Mouse (Mus musculus) Patski (cell line): Measurements from ENCODE around the gene Rasl2-9. TPM values are rescaled to one million over a fixed set of nuclear protein-coding genes. Genes with fewer than 3 reads are reported as not detected.

Experiments
- ATAC-seq: fragments of 100-300 bp; one replicate; pipeline ENCODE4 v1.8.0; 2021
- CTCF ChIA-PET: fragments of 350-600 bp; sonication (Branson Sonifier 250); formaldehyde crosslinking; loops from one replicate; lab custom pipeline; 2022; ENCODE audit warnings: inconsistent platforms; lab: Charles Lee
- POLR2A ChIA-PET: fragments of 350-600 bp; sonication (Branson Sonifier 250); formaldehyde crosslinking; loops from one replicate; lab custom pipeline; 2022; ENCODE audit warnings: antibody characterized with exemption, inconsistent platforms; lab: Charles Lee
- DNase-seq: peaks from one replicate; pipeline ENCODE4 v3.0.0-alpha.2; 2011; ENCODE audit warnings: low read depth, low spot score
- H3K27me3 ChIP-seq: fragments of 371-371 bp; one replicate; pipeline ENCODE4 v1.5.1; 2021
- CTCF ChIP-seq: fragments of 100-300 bp; IDR thresholded peaks from one replicate; pipeline ENCODE4 v1.5.1; 2021
- in situ Hi-C: fragments of 300-500 bp; cut with MboI; formaldehyde crosslinking; loops from 3 replicates; pipeline ENCODE4 v1.11.1; 2018; ENCODE audit warnings: low pct_unique_long_range_greater_than_20kb, mixed read lengths
- polyA plus RNA-seq: library from polyadenylated mRNA; unstranded; gene quantifications from one replicate; pipeline ENCODE4 v1.2.3, GENCODE M21; 2021

The Rasl2-9 gene
- polyA plus RNA-seq, 1 experiment from 2014 or later: 0.05 TPM

GRCm38 (mm10) chr7:5092831-5093510 is 32.8 kb downstream of the Rasl2-9 start:
- no peak for TF ChIP-seq CTCF
- in situ Hi-C loops: loop anchor here (25.0 kb wide), 1 partner anchor 931 kb away; the partner anchor contains the start of genes Cdc42ep5 and Leng9
- POLR2A ChIA-PET: interaction anchor here (0.6 kb wide), 2 partner anchors 10 to 393 kb away, joined by 3 to 5 read pairs; no protein-coding TSS in a partner anchor
- DNase-seq: no peak
- CTCF ChIA-PET: no interaction called here
- no peaks in the 10 kb centered on the region for H3K27me3 ChIP-seq
- ATAC-seq: no peak

DNA sequence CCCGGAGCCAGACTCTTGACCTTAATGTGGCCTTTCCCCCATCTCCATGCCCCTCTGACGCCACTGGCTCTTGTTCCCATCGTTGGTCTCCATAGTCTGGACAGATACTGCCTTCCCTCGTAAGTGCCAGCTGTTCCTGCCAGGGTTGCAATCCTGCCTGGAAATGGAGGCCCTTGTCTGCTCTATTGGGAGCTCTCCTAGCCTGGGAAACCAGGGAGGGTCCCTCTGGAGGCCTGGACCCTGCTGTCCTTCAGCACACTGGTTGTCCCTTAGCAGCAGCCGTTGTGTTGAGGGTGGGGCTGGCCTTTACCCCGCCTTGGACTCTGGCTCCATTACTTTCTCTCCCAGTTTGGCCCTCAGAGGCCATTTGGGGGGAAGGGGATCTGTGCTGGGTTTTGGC is 33.4 kb downstream of the Rasl2-9 start:
- in situ Hi-C loops: loop anchor here (25.0 kb wide), 1 partner anchor 930 kb away; the partner anchor contains the start of genes Cdc42ep5 and Leng9
- CTCF ChIA-PET: no interaction called here
- no peak for ATAC-seq

DNA sequence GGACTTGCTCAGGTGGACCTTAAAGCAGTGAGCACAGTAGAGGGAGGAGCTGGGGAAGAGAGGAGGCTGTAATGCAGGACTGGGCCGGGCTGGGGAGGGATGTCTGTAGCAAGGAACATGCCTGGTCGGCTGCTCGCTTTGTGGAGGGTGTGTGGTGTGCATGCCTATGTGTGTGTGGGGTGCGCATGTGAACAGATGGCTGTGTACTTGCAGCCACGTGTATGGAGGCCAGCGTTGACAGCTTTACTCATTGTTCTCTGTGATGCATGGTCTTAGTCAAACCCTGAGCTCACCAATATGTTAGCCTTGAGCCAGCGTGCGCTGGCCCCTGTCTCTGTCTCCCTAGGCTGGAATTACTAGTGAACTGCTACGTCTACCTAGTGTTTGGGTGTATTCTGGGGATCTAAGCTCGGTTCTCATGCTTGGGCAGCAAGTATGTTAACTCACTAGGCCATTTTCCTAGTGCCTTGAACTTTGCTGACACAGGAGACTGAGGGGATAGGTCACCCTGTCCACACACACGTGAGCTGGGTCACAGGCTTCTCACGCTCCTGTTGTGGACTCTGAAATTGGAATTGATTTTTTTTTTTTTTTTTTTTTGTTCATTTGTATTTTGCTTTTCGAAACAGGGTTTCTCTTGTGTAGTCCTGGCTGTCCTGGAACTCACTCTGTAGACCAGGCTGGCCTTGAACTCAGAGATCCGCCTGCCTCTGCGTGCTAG is 34.6 kb downstream of the Rasl2-9 start:
- in situ Hi-C loops: loop anchor here (25.0 kb wide), 1 partner anchor 929 kb away; the partner anchor contains the start of genes Cdc42ep5 and Leng9
- ChIA-PET POLR2A (no interaction called here), CTCF (interaction anchor here (0.8 to 1.0 kb wide), 2 partner anchors 8 to 9 kb away, joined by 3 read pairs; no protein-coding TSS in a partner anchor)
- H3K27me3 ChIP-seq: no peaks in the 10 kb centered on the region
- DNase-seq (no peak), ATAC-seq (no peak)
- no peak for TF ChIP-seq CTCF

More for the DNA sequence above, 33.4 kb downstream of the Rasl2-9 start:
- POLR2A ChIA-PET: interaction anchor here (0.6 kb wide), 1 partner anchor 392 kb away, joined by 5 read pairs; no protein-coding TSS in a partner anchor
- DNase-seq: no peak
- no peaks in the 10 kb centered on the region for H3K27me3 ChIP-seq
- TF ChIP-seq CTCF: no peak

- ChIA-PET CTCF (no interaction called here), POLR2A (no interaction called here)
- ATAC-seq: no peak
- in situ Hi-C loops: loop anchor here (25.0 kb wide), 1 partner anchor 928 kb away; the partner anchor contains the start of genes Cdc42ep5 and Leng9
- no peak for TF ChIP-seq CTCF
- H3K27me3 ChIP-seq: no peaks in the 10 kb centered on the region
- DNase-seq: no peak
Observed at GRCm38 (mm10) chr7:5089853-5090252, 35.9 kb downstream of the Rasl2-9 start.

- POLR2A ChIA-PET: interaction anchor here (0.6 kb wide), 1 partner anchor 25 kb away, joined by 3 read pairs; no protein-coding TSS in a partner anchor
- ATAC-seq (no peak), DNase-seq (no peak)
- no peak for TF ChIP-seq CTCF
- no peaks in the 10 kb centered on the region for H3K27me3 ChIP-seq
- in situ Hi-C loops: loop anchor here (25.0 kb wide), 1 partner anchor 926 kb away; the partner anchor contains the start of genes Cdc42ep5 and Leng9
- CTCF ChIA-PET: no interaction called here
Observed at GRCm38 (mm10) chr7:5087886-5088285, 37.9 kb downstream of the Rasl2-9 start.

DNA sequence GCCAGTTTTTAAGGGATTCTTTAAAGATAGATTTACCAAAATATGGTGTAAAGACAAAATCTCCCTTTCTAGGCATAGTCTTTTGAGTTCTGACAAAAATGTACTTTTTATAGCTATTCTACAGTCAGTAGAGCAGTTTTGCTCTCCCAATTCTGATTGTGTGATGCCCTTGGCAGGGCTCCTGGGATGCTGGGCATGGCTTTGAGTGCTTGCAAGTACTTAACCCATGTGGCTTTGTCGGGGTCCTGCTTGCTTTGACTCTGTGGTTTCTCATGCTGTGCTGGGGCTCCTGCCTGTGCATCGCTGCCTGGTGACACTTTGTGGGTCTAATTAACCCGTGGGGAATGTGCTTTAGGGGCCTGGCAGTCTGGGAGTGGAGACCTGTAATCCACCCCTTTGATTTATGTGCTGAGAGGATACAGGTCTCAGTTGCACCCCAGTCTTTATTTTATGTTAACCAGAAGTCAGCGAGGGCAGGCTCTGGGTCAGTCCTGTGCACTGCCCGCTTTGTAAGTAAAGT is 38.8 kb downstream of the Rasl2-9 start:
- DNase-seq (no peak), ATAC-seq (no peak)
- in situ Hi-C loops: loop anchor here (25.0 kb wide), 1 partner anchor 925 kb away; the partner anchor contains the start of genes Cdc42ep5 and Leng9
- no peak for TF ChIP-seq CTCF
- ChIA-PET POLR2A (no interaction called here), CTCF (interaction anchor here (0.6 kb wide), 2 partner anchors 10 to 22 kb away, joined by 3 to 4 read pairs; no protein-coding TSS in a partner anchor)
- no peaks in the 10 kb centered on the region for H3K27me3 ChIP-seq

DNA sequence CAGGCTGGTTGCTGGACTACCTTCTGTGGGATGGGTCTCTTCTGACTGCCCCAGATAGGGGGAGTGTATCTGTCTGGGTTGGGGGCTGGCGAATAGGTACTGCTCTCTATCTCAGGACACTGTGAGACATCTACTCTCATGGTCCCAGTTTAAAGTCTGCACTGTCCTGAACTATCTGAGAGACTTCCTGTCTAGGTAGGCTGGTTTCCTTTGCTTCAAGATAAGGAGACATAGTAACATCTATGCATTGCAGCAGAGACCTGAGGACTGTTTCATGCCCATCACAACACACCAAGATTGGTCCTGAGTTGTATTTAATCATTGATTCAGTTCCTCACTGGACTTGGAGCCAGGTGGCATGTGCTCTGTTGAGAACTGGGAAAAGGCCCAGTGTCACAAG is 40.2 kb downstream of the Rasl2-9 start:
- TF ChIP-seq CTCF: no peak
- H3K27me3 ChIP-seq: no peaks in the 10 kb centered on the region
- ChIA-PET CTCF (no interaction called here), POLR2A (no interaction called here)
- DNase-seq: no peak
- in situ Hi-C loops: loop anchor here (25.0 kb wide), 1 partner anchor 923 kb away; the partner anchor contains the start of genes Cdc42ep5 and Leng9
- no peak for ATAC-seq

- ATAC-seq (no peak), DNase-seq (no peak)
- CTCF ChIA-PET: interaction anchor here (0.9 to 1.0 kb wide), 2 partner anchors 8 to 34 kb away, joined by 3 read pairs; no protein-coding TSS in a partner anchor
- in situ Hi-C loops: loop anchor here (25.0 kb wide), 1 partner anchor 921 kb away; the partner anchor contains the start of genes Cdc42ep5 and Leng9
- POLR2A ChIA-PET: interaction anchor here (0.9 kb wide), 1 partner anchor 22 kb away, joined by 3 read pairs; no protein-coding TSS in a partner anchor
- no peak for TF ChIP-seq CTCF
- H3K27me3 ChIP-seq: no peaks in the 10 kb centered on the region
Observed at GRCm38 (mm10) chr7:5083325-5084105, 42.2 kb downstream of the Rasl2-9 start.

DNA sequence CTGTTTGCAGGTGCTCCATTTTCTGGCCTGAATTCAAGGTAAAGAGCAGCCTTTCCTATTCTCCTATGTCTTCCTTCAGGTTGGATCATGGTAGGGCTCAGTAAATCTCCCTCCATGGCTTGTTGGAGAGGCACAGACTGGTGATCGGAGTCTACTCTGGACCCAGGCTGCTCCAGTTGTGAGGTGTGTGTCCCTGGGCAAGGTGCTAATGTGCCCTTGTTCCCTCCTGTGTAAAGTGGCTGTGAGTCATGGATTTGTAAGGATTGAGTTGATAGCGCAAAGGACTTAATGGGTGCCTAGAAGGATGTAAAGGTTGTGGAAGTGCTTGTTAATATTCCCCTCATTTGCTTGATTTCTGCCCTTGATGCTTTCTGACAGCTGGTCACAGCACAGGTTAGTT is 43.8 kb downstream of the Rasl2-9 start:
- ChIA-PET POLR2A (interaction anchor here (0.6 kb wide), 2 partner anchors 166 to 1108 kb away, joined by 3 read pairs; no protein-coding TSS in a partner anchor), CTCF (interaction anchor here (1.0 kb wide), 1 partner anchor 10 kb away, joined by 3 read pairs; no protein-coding TSS in a partner anchor)
- H3K27me3 ChIP-seq: no peaks in the 10 kb centered on the region
- DNase-seq: no peak
- TF ChIP-seq CTCF: no peak
- ATAC-seq: no peak
- in situ Hi-C loops: loop anchor here (25.0 kb wide), 1 partner anchor 920 kb away; the partner anchor contains the start of genes Cdc42ep5 and Leng9
